Mouse (Mus musculus) lung, embryonic 14.5 days (tissue): ENCODE measurements around the gene Nfia. TPM values are rescaled to one million over a fixed set of nuclear protein-coding genes. Genes with fewer than 3 reads are reported as not detected.

Experiments
- ATAC-seq: fragments of 200-750 bp; cut with Nextera tagmentation; 2 replicates; pipeline ENCODE4 v1.8.0; 2017; ENCODE audit warnings: mild to moderate bottlenecking, moderate TSS enrichment, moderate library complexity; ENCODE audit not compliant: insufficient read depth
- DNase-seq: peaks from one replicate; pipeline ENCODE4 v3.0.0-alpha.2; 2015
- H3K27ac ChIP-seq: fragments of 300-500 bp; sonication (generic); 2 replicates; pipeline ENCODE4 v1.5.1; 2014; ENCODE audit warnings: low read depth, mild to moderate bottlenecking, moderate library complexity
- H3K27me3 ChIP-seq: fragments of 300-500 bp; sonication (generic); 2 replicates; pipeline ENCODE4 v1.6.1; 2014; ENCODE audit warnings: low read length, control low read depth; ENCODE audit not compliant: insufficient read depth
- H3K36me3 ChIP-seq: fragments of 300-500 bp; sonication (generic); 2 replicates; pipeline ENCODE4 v1.6.1; 2014; ENCODE audit warnings: control low read depth; ENCODE audit not compliant: insufficient read depth
- H3K4me1 ChIP-seq: fragments of 300-500 bp; sonication (generic); 2 replicates; pipeline ENCODE4 v1.6.1; 2014; ENCODE audit warnings: antibody characterized with exemption, control low read depth; ENCODE audit not compliant: insufficient read depth
- H3K4me2 ChIP-seq: fragments of 300-500 bp; sonication (generic); 2 replicates; pipeline ENCODE4 v1.6.1; 2014; ENCODE audit warnings: mild to moderate bottlenecking
- H3K4me3 ChIP-seq: fragments of 300-500 bp; sonication (generic); 2 replicates; pipeline ENCODE4 v1.5.1; 2014; ENCODE audit warnings: low read depth, low read length
- H3K9ac ChIP-seq: fragments of 300-500 bp; sonication (generic); 2 replicates; pipeline ENCODE4 v1.6.1; 2014
- H3K9me3 ChIP-seq: fragments of 300-500 bp; sonication (generic); 2 replicates; pipeline ENCODE4 v1.6.1; 2016; ENCODE audit warnings: low read depth, low read length, control low read depth
- CTCF ChIP-seq: IDR thresholded peaks from 2 replicates; pipeline ENCODE4 v1.5.1; 2016; ENCODE audit warnings: antibody characterized with exemption, low read depth
- WGBS: fragments of 180-500 bp; shearing (Covaris S2); extraction: QIAGEN DNeasy Blood & Tissue Kit; methylation state at CpG from one replicate; pipeline ENCODE4 v1.1.7; 2014; 5-methylcytosine and 5-hydroxymethylcytosine counted together
- polyA plus RNA-seq: library from polyadenylated mRNA; unstranded; fragments of >200 nt; fragmentation: Nextera tagmentation; extraction: Ambion mirVana; gene quantifications from 2 replicates; pipeline ENCODE4 v1.2.1, GENCODE M21; 2014

Nfia gene
- polyA plus RNA-seq, 1 experiment from 2014 or later = 48.2 TPM

DNA sequence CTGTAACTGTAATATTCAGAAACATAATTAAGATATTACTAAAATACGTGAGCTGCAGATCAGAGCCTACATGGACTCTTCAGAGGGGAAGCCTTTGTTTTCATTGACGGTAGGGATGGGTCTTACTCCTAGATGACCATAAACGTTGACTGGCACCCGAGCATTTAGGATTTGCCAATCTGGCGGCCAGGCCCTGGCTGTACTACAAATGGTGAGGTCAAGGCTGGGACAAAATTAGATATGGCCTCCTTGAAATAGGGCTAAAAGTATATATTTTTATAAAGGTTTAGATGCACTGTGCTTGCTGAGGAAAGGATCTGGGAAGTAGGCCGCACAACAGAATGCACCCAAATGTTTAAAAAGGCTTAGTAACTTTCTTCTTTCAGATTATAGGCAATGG, 10.0 kb downstream of the Nfia start:
- no peak for TF ChIP-seq CTCF
- ATAC-seq = no peak
- no peak for DNase-seq
- Histone ChIP-seq H3K9me3 (no peaks in the 10 kb centered on the region), H3K27me3 (no peaks in the 10 kb centered on the region), H3K4me1 (peaks cover 10% of the 10 kb centered on the region), H3K4me3 (no peak overlapping the region), H3K27ac (no peak overlapping the region), H3K9ac (no peak overlapping the region), H3K4me2 (no peak overlapping the region), H3K36me3 (peaks cover 42% of the 10 kb centered on the region)
- 93% methylated on average over 6 of the region's 6 CpGs for WGBS

- no peak overlapping the region for H3K27ac ChIP-seq
- no peak overlapping the region for H3K9ac ChIP-seq
- no peak overlapping the region for H3K4me3 ChIP-seq
- H3K9me3 ChIP-seq = no peaks in the 10 kb centered on the region
- H3K4me2 ChIP-seq = no peak overlapping the region
- ATAC-seq (no peak), DNase-seq (no peak)
- 90% methylated on average over 26 of the region's 26 CpGs for WGBS
- peaks cover 10% of the 10 kb centered on the region for H3K4me1 ChIP-seq
- TF ChIP-seq CTCF = no peak
- no peaks in the 10 kb centered on the region for H3K27me3 ChIP-seq
- H3K36me3 ChIP-seq = peaks cover 44% of the 10 kb centered on the region
Observed at GRCm38 (mm10) chr4:97783073-97783879, 10.7 kb downstream of the Nfia start.

- H3K9ac ChIP-seq = no peak overlapping the region
- peaks cover 44% of the 10 kb centered on the region for H3K36me3 ChIP-seq
- ATAC-seq (no peak), DNase-seq (no peak)
- no peak overlapping the region for H3K27ac ChIP-seq
- H3K9me3 ChIP-seq = no peaks in the 10 kb centered on the region
- TF ChIP-seq CTCF = no peak
- no peaks in the 10 kb centered on the region for H3K27me3 ChIP-seq
- no peak overlapping the region for H3K4me2 ChIP-seq
- H3K4me1 ChIP-seq = peaks cover 15% of the 10 kb centered on the region
- no peak overlapping the region for H3K4me3 ChIP-seq
- WGBS = 76% methylated on average over 11 of the region's 11 CpGs
Observed at GRCm38 (mm10) chr4:97784236-97784635, 11.7 kb downstream of the Nfia start.

DNA sequence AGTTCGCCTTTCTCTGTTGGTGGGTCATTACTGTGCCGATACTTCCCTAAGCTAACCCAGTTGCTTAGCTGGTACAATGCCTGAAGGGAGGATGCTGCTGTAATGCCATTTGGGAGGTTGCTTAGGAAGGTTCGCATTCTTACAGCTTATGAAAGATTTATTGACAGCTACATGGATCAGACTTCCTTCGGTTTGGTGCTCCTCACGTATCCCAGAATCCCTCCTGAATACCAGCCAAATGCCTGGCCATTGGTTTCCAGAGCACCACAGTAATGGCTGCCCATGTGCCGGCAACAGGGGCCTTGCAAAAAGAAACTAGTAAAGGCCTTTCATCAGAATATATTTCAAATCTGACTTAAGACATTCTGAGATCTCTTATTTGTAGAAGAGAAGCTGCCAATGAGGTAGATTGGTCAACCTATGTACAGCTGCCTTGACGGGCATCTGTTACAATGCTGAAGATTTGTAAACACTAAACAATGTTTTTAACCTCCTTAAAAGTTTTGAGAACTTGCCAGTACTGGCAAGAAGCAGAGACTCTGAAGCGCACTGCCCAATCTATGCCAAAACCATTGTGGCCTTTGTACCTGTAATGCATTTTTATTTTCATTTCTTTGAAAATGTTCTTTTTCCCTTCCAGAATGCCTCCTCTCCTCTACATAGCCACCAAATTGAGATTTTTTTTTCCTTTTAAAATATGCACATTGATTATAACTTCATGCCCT, 13.2 kb downstream of the Nfia start:
- Histone ChIP-seq H3K4me2 (no peak overlapping the region), H3K27ac (no peak overlapping the region), H3K4me3 (no peak overlapping the region), H3K36me3 (peaks cover 48% of the 10 kb centered on the region), H3K27me3 (no peaks in the 10 kb centered on the region), H3K9me3 (no peaks in the 10 kb centered on the region), H3K4me1 (peaks cover 11% of the 10 kb centered on the region; the same call in 1 of the 2 replicates), H3K9ac (no peak overlapping the region)
- WGBS = 83% methylated on average over 8 of the region's 8 CpGs
- TF ChIP-seq CTCF = no peak
- DNase-seq (no peak), ATAC-seq (no peak)

- H3K27me3 ChIP-seq = no peaks in the 10 kb centered on the region
- H3K36me3 ChIP-seq = peaks cover 48% of the 10 kb centered on the region
Observed at GRCm38 (mm10) chr4:97786571-97786970, 14.0 kb downstream of the Nfia start.

DNA sequence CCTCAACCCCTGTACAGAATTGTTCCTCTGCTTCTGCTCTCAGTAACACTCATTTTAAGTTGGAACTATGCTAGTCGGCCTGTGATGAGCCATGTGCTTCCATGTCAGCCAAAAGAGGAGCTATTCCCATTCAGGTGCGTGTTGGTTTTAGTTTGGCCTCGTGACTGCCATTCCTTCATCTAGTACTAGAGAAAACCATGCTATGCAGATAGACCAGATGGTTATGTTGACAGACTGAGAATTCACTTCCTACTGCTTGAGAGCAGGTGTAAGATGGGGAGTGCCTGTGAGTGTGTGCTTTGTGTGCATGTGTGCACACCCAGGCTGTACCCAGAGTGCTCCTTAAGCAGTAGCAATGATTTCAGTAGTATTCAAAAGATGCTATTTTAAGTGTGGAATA, 15.0 kb downstream of the Nfia start:
- DNase-seq (no peak), ATAC-seq (peak; percentile 69; the same call in 1 of the 2 replicates)
- WGBS = 50% methylated on average over 3 of the region's 3 CpGs
- no peak overlapping the region for H3K27ac ChIP-seq
- peaks cover 48% of the 10 kb centered on the region for H3K36me3 ChIP-seq
- no peak overlapping the region for H3K4me2 ChIP-seq
- no peak for TF ChIP-seq CTCF
- H3K27me3 ChIP-seq = no peaks in the 10 kb centered on the region
- H3K9ac ChIP-seq = no peak overlapping the region
- H3K9me3 ChIP-seq = no peaks in the 10 kb centered on the region
- H3K4me3 ChIP-seq = no peak overlapping the region
- peaks cover 9% of the 10 kb centered on the region; the same call in 1 of the 2 replicates for H3K4me1 ChIP-seq

More at GRCm38 (mm10) chr4:97786571-97786970, 14.0 kb downstream of the Nfia start:
- Histone ChIP-seq H3K4me3 (no peak overlapping the region), H3K9me3 (no peaks in the 10 kb centered on the region), H3K4me2 (no peak overlapping the region), H3K4me1 (peaks cover 9% of the 10 kb centered on the region; the same call in 1 of the 2 replicates), H3K9ac (no peak overlapping the region), H3K27ac (no peak overlapping the region)
- no peak for TF ChIP-seq CTCF
- DNase-seq (no peak), ATAC-seq (no peak)
- WGBS = 61% methylated on average over 8 of the region's 8 CpGs

DNA sequence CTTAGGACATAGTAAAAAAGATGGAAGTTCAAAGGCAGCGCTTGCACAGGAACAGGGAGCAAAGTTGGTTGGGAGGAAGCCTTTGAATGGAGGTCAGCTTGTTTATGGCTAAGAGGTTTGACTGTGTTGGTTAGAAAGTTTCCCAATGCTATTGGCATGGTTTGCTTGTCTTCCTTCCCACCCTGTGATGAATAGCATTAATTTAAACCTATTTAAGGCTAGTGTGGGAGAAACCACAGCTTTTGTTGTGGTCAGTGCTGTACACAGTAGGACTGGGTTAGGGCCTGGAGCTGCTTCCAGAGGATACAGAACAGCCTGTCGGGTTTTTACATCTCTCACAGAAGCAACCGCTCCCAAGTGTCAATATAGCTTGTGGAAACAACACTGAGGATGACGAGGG, 16.0 kb downstream of the Nfia start:
- Histone ChIP-seq H3K36me3 (peaks cover 40% of the 10 kb centered on the region), H3K4me2 (no peak overlapping the region), H3K4me3 (no peak overlapping the region), H3K27me3 (no peaks in the 10 kb centered on the region), H3K9me3 (no peaks in the 10 kb centered on the region), H3K4me1 (peaks cover 9% of the 10 kb centered on the region; the same call in 1 of the 2 replicates), H3K9ac (no peak overlapping the region), H3K27ac (no peak overlapping the region)
- no peak for TF ChIP-seq CTCF
- WGBS = 66% methylated on average over 4 of the region's 4 CpGs
- DNase-seq = no peak
- ATAC-seq = no peak
